Mouse (Mus musculus): ENCODE measurements around the gene Ptprg. TPM values are rescaled to one million over a fixed set of nuclear protein-coding genes. Genes with fewer than 3 reads are reported as not detected.
"Not testable (repeated sequence)": the region's sequence is repeated elsewhere in the genome, so short reads cannot be mapped to it uniquely, and the experiment has no call there.

Gene Ptprg
- total RNA-seq, 1 experiment from 2014 or later: not detected

GRCm38 (mm10) chr14:11754656-11755055, 201.3 kb downstream of the Ptprg start:
- no peak for ATAC-seq (replicated peaks in 1 of 2; ENCODE audit: insufficient read depth in 1 of 2, low FRiP score in 2 of 2, low TSS enrichment in 1 of 2, low read depth in 1 of 2, poor library complexity in 2 of 2, severe bottlenecking in 2 of 2)

DNA sequence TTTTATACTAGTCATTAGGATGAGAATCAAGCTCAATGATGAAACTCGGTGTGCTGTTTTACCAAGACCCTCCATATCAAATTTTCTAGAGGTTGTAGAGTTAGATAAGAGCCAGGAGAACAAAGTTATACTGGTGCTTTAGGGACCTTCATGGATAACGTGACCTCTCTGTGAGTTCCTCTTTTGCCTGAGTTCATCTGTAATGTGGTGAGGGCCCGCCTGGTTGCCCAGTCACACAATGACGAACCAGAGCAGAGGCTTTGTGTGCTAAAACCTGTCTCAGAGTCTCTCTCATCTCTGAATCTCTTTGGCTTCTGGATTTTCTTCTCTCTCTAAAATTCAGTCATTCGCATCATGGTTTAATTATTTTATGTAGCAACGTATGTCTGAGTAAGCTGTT, 204.9 kb downstream of the Ptprg start:
- ATAC-seq (replicated peaks in 1 of 2; ENCODE audit: insufficient read depth in 1 of 2, low FRiP score in 2 of 2, low TSS enrichment in 1 of 2, low read depth in 1 of 2, poor library complexity in 2 of 2, severe bottlenecking in 2 of 2): peak; percentile 60 to 73; a peak in 1 of 4 replicates

DNA sequence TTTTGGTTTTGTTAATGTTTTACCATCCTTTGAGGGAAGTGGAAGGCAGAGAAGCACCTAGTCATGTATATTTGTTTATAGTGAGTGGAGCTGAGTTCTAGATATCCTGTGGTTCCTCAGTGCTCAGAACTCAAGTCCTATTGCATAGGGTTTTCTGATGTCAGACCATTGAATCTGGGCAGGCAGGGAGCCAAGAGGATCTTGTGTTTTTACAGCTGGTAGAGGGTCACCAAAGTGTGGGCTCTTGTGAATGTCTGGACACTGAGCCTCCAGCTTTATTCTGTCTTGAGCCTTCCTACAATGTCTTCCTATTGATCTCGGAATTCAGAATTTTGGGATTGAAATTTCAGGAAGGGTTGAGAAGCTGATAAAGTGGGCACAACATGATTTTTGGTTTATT, 206.0 kb downstream of the Ptprg start:
- no peak for ATAC-seq (replicated peaks in 1 of 2; ENCODE audit: insufficient read depth in 1 of 2, low FRiP score in 2 of 2, low TSS enrichment in 1 of 2, low read depth in 1 of 2, poor library complexity in 2 of 2, severe bottlenecking in 2 of 2)

- no peak for ATAC-seq (replicated peaks in 1 of 2; ENCODE audit: insufficient read depth in 1 of 2, low FRiP score in 2 of 2, low TSS enrichment in 1 of 2, low read depth in 1 of 2, poor library complexity in 2 of 2, severe bottlenecking in 2 of 2)
Measured at GRCm38 (mm10) chr14:11762995-11763394, 209.7 kb downstream of the Ptprg start.

DNA sequence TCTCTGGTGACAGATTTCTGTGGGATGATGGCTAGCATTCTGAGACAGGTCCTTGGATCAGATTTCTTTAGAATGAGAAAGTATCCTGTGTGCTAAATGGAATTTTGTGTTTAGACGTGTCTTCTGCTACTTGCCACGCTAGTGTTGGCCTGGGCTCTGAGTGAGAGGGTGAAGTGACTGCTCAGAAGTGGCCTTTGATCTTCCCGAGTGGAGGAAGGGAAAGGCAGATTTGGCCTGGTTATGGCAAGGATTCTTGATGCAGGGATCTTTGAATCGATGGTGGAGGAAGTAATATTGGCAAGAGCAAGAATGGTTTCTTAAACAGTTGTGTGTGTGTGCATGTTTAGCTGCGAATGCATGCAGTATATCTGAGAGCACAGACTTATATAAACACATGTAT, 219.4 kb downstream of the Ptprg start:
- ATAC-seq (replicated peaks in 1 of 2; ENCODE audit: insufficient read depth in 1 of 2, low FRiP score in 2 of 2, low TSS enrichment in 1 of 2, low read depth in 1 of 2, poor library complexity in 2 of 2, severe bottlenecking in 2 of 2): no peak

DNA sequence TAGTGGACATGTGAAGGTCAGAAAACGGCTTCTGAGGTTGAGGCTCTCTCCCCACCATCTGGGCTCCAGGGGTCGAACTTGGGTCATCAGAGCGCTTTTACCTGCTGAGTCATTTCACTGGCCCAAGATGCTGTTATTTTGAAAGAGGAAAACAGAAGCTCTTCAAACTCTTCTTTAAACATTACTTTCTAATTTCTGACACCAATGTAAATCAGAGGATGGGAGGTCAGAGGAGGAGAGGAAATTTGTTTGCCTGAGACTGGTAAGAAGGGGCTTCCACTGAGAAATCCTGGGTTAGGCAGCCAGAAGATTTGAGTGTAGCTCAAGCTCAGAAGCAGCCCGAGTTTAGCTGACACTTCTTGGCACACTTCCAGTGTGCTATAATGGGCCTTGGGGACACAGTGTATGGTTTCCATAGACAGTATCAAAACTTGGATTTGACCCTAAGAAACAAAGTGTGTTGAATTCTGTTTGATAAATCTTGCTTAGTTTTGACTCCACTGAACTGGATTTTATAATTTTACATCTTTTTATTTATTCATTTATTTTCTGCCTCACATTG, 221.2 kb downstream of the Ptprg start:
- ATAC-seq (replicated peaks in 1 of 2; ENCODE audit: insufficient read depth in 1 of 2, low FRiP score in 2 of 2, low TSS enrichment in 1 of 2, low read depth in 1 of 2, poor library complexity in 2 of 2, severe bottlenecking in 2 of 2): no peak

GRCm38 (mm10) chr14:11775204-11775603, 221.9 kb downstream of the Ptprg start:
- ATAC-seq (replicated peaks in 1 of 2; ENCODE audit: insufficient read depth in 1 of 2, low FRiP score in 2 of 2, low TSS enrichment in 1 of 2, low read depth in 1 of 2, poor library complexity in 2 of 2, severe bottlenecking in 2 of 2): no peak

DNA sequence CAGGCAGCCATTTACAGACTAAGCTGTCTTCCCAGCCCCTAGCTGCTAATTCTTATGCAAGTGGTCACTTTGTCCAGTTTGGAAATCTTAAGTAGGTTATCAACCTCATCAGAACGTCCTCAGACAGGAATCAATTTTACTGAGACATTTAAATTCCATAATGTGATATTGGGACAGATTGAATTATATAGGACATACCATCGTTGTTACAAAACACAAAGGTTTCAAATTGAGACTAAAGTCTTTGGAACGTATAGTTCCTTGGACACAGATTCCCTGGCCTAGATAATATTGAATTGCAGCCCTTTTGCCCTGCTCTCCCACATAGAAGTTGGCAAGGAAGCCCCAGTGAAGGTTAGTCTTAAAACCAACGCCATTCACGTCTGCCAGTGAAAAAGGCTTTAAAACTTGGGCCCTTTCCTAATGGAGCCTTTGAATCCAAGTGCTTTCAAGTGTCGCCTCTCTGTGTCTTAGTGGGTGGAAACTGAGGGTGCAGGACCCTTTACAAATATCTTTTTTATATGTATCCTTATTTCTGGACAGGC, 222.7 kb downstream of the Ptprg start:
- ATAC-seq (replicated peaks in 1 of 2; ENCODE audit: insufficient read depth in 1 of 2, low FRiP score in 2 of 2, low TSS enrichment in 1 of 2, low read depth in 1 of 2, poor library complexity in 2 of 2, severe bottlenecking in 2 of 2): no peak

DNA sequence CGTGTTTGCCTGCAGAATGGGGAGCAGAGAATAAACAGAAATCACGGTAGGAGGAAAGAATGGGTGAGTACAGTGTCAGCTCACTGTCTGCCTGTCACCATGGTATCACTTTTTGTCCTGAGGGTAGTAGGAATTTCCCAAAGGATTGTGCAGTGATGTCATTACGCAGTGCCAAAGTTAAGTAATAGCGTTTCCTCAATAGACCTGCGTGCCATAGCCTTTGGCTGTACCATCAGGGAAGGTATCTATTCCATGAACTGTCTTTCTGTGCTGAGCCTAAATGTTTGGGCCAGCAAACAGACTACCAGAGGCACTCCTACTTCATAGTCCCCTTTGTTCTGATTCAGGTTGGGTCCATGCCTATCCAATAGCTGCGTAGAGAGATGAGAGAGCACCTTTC, 223.2 kb downstream of the Ptprg start:
- no peak for ATAC-seq (replicated peaks in 1 of 2; ENCODE audit: insufficient read depth in 1 of 2, low FRiP score in 2 of 2, low TSS enrichment in 1 of 2, low read depth in 1 of 2, poor library complexity in 2 of 2, severe bottlenecking in 2 of 2)

GRCm38 (mm10) chr14:11791190-11791589, 237.9 kb downstream of the Ptprg start:
- no peak for ATAC-seq (replicated peaks in 1 of 2; ENCODE audit: insufficient read depth in 1 of 2, low FRiP score in 2 of 2, low TSS enrichment in 1 of 2, low read depth in 1 of 2, poor library complexity in 2 of 2, severe bottlenecking in 2 of 2)

GRCm38 (mm10) chr14:11793847-11794246, 240.5 kb downstream of the Ptprg start:
- ATAC-seq (replicated peaks in 1 of 2; ENCODE audit: insufficient read depth in 1 of 2, low FRiP score in 2 of 2, low TSS enrichment in 1 of 2, low read depth in 1 of 2, poor library complexity in 2 of 2, severe bottlenecking in 2 of 2): no peak

- ATAC-seq (replicated peaks in 1 of 2; ENCODE audit: insufficient read depth in 1 of 2, low FRiP score in 2 of 2, low TSS enrichment in 1 of 2, low read depth in 1 of 2, poor library complexity in 2 of 2, severe bottlenecking in 2 of 2): no peak
Measured at GRCm38 (mm10) chr14:11802355-11803035, 249.2 kb downstream of the Ptprg start.

GRCm38 (mm10) chr14:11806674-11807073, 253.3 kb downstream of the Ptprg start:
- ATAC-seq (replicated peaks in 1 of 2; ENCODE audit: insufficient read depth in 1 of 2, low FRiP score in 2 of 2, low TSS enrichment in 1 of 2, low read depth in 1 of 2, poor library complexity in 2 of 2, severe bottlenecking in 2 of 2): no peak

DNA sequence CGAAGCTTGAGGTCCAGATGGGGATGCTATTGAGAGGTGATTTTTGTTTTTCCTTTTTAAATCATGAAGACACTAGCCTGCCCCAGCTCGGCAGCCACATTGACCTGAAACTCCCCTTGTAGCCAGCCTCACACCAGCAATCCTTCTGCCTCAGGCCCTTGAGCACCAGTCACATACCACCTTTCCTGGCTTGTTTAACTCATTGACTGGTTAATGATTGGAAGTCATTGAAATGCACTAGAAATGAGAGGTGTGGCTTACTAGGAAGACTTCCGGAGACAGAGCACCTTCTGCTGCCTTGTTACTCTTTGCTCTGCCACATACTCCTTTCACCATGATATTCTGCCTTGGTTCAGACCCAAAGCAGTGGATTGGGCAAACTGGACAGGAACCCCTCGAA, 254.1 kb downstream of the Ptprg start:
- no peak for ATAC-seq (replicated peaks in 1 of 2; ENCODE audit: insufficient read depth in 1 of 2, low FRiP score in 2 of 2, low TSS enrichment in 1 of 2, low read depth in 1 of 2, poor library complexity in 2 of 2, severe bottlenecking in 2 of 2)

GRCm38 (mm10) chr14:11811142-11811761, 257.9 kb downstream of the Ptprg start:
- ATAC-seq (replicated peaks in 1 of 2; ENCODE audit: insufficient read depth in 1 of 2, low FRiP score in 2 of 2, low TSS enrichment in 1 of 2, low read depth in 1 of 2, poor library complexity in 2 of 2, severe bottlenecking in 2 of 2): no peak

GRCm38 (mm10) chr14:11812291-11812690, 259.0 kb downstream of the Ptprg start:
- ATAC-seq (replicated peaks in 1 of 2; ENCODE audit: insufficient read depth in 1 of 2, low FRiP score in 2 of 2, low TSS enrichment in 1 of 2, low read depth in 1 of 2, poor library complexity in 2 of 2, severe bottlenecking in 2 of 2): no peak

- not testable (repeated sequence) for ATAC-seq (replicated peaks in 1 of 2; ENCODE audit: insufficient read depth in 1 of 2, low FRiP score in 2 of 2, low TSS enrichment in 1 of 2, low read depth in 1 of 2, poor library complexity in 2 of 2, severe bottlenecking in 2 of 2)
Measured at GRCm38 (mm10) chr14:11814811-11815210, 261.5 kb downstream of the Ptprg start.

- ATAC-seq (replicated peaks in 1 of 2; ENCODE audit: insufficient read depth in 1 of 2, low FRiP score in 2 of 2, low TSS enrichment in 1 of 2, low read depth in 1 of 2, poor library complexity in 2 of 2, severe bottlenecking in 2 of 2): no peak
Measured at GRCm38 (mm10) chr14:11817236-11817635, 263.9 kb downstream of the Ptprg start.
